41 mouse cellular contexts compared by ENCODE assay signal in genomic region chrX:101290111-101290510, GRCm38 (mm10). TPM values are rescaled to one million over a fixed set of nuclear protein-coding genes. Genes with fewer than 3 reads are reported as not detected.
DNase-seq lines count a peak whose midpoint lies in the region; ATAC-seq and TF ChIP-seq lines count a peak whose summit lies in the region.
"Had no signal": no experiment of that assay in that cellular context is flagged by ENCODE, and none has a peak within 500 bp of the region (broad histone marks: within the 10 kb centered on the region; RNA-seq: fewer than 3 reads in every experiment).

No protein-coding gene starts in this region.

- H3K4me3 ChIP-seq in liver, embryonic 14.5 days (ENCODE audit: insufficient read depth in 1 of 2, low read depth in 2 of 2, low read length in 2 of 2) = no peak overlapping the region
- H3K4me3 ChIP-seq: heart, embryonic 13.5 days; hindbrain, embryonic 10.5 days; kidney, embryonic 15.5 days; layer of hippocampus, adult 2 months; limb, embryonic 13.5 days; midbrain, embryonic 10.5 days; midbrain, embryonic 15.5 days; stomach, embryonic 15.5 days had no signal

- peak overlapping the region; percentile 97 for H3K27ac ChIP-seq in liver, embryonic 14.5 days
- H3K27ac ChIP-seq: heart, embryonic 13.5 days; hindbrain, embryonic 10.5 days; kidney, embryonic 15.5 days; layer of hippocampus, adult 2 months; limb, embryonic 13.5 days; macrophage; midbrain, embryonic 10.5 days; midbrain, embryonic 15.5 days; stomach, embryonic 15.5 days had no signal

- 0 out of 2 replicates have a peak, but pooled peaks have one; percentile 36 for TF ChIP-seq EP300 in liver, embryonic 14.5 days (IDR thresholded peaks at IDR 0.05; ENCODE audit: low read depth)

- WGBS in liver, embryonic 14.5 days (ENCODE audit: insufficient replicate concordance) = 60% methylated on average over 10 of the region's 10 CpGs

- H3K9me3 ChIP-seq in liver, embryonic 14.5 days (ENCODE audit: control insufficient read depth, low read length) = no peaks in the 10 kb centered on the region
- H3K9me3 ChIP-seq: G1E; heart, embryonic 13.5 days; hindbrain, embryonic 10.5 days; kidney, embryonic 15.5 days; limb, embryonic 13.5 days; midbrain, embryonic 10.5 days; midbrain, embryonic 15.5 days; stomach, embryonic 15.5 days had no signal

- DNase-seq in spleen, postnatal 4 days (ENCODE audit: low spot score in 2 of 2) = peak; percentile 31 to 59
- DNase-seq in spleen, postnatal 14 days (ENCODE audit: low spot score in 2 of 2) = no peak
- DNase-seq in liver, embryonic 14.5 days (ENCODE audit: low read depth in 3 of 3, low spot score in 3 of 3) = no peak
- no peak for DNase-seq in kidney, postnatal 4 days
- DNase-seq in right cerebral cortex, postnatal 25 days = no peak
- DNase-seq in retina, embryonic 14.5 days (ENCODE audit: low spot score) = no peak
- DNase-seq: adrenal gland, postnatal 25 days; cerebellum, adult 18-20 months; cerebellum, postnatal 10 days; gastrocnemius, postnatal 25 days; heart, adult 18-20 months; heart, postnatal 14 days; kidney, adult 18-20 months; kidney, postnatal 25 days; lung, adult 2 months; lung, postnatal 10 days had no signal

- no peak overlapping the region; the same call in 1 of the 2 replicates for H3K9ac ChIP-seq in liver, embryonic 14.5 days (replicated peaks)
- H3K9ac ChIP-seq: heart, embryonic 13.5 days; kidney, embryonic 15.5 days; limb, embryonic 13.5 days; midbrain, embryonic 15.5 days; stomach, embryonic 15.5 days had no signal

- peak overlapping the region; percentile 28 for H3K4me2 ChIP-seq in liver, embryonic 14.5 days (ENCODE audit: low read depth)
- H3K4me2 ChIP-seq: heart, embryonic 13.5 days; kidney, embryonic 15.5 days; limb, embryonic 13.5 days; midbrain, embryonic 15.5 days; stomach, embryonic 15.5 days had no signal

- peaks cover 33 to 45% of the 10 kb centered on the region in 2 experiments for H3K4me1 ChIP-seq in liver, embryonic 14.5 days (replicated peaks; ENCODE audit: control insufficient read depth in 2 of 2, insufficient read depth in 2 of 2, low read length in 1 of 2)
- H3K4me1 ChIP-seq: hindbrain, embryonic 10.5 days; kidney, embryonic 15.5 days; limb, embryonic 13.5 days; midbrain, embryonic 10.5 days; midbrain, embryonic 15.5 days; stomach, embryonic 15.5 days had no signal

- peaks cover 78% of the 10 kb centered on the region for H3K36me3 ChIP-seq in liver, embryonic 14.5 days (replicated peaks; ENCODE audit: control insufficient read depth, insufficient read depth, low read depth)

- H3K27me3 ChIP-seq in liver, embryonic 14.5 days (ENCODE audit: control insufficient read depth, insufficient read depth, low read length) = no peaks in the 10 kb centered on the region
- H3K27me3 ChIP-seq: midbrain, embryonic 15.5 days; stomach, embryonic 15.5 days had no signal

- ATAC-seq in erythroid progenitor cell, adult 5-6 weeks (replicated peaks; ENCODE audit: low FRiP score, poor library complexity, severe bottlenecking) = peak; percentile 55
- ATAC-seq in liver, embryonic 14.5 days (ENCODE audit: insufficient read depth) = peak; percentile 19; the same call in 1 of the 2 replicates
- ATAC-seq in megakaryocyte-erythroid progenitor cell, adult 5-6 weeks (replicated peaks; ENCODE audit: low FRiP score, low TSS enrichment, poor library complexity, severe bottlenecking) = peak; percentile 76
- ATAC-seq: forebrain, embryonic 14.5 days; hindbrain, embryonic 16.5 days; midbrain, embryonic 15.5 days had no signal

- TF ChIP-seq CTCF in liver, embryonic 14.5 days (IDR thresholded peaks at IDR 0.05; ENCODE audit: low read depth) = no peak

RNA-seq across cellular contexts. Expression of gene Nlgn3, which starts 8.9 kb away (rescaled TPM):
- not detected in 2 replicates for total RNA-seq in erythroid progenitor cell, adult 5-6 weeks (2015; ENCODE audit: low replicate concordance)
- total RNA-seq in erythroid progenitor cell, adult 5-6 weeks (2017; ENCODE audit: low replicate concordance) = 0.26 and 1.5 TPM in 2 replicates
- polyA plus RNA-seq in liver, embryonic 14.5 days (2012; rRNA removed) = 0.03 and 0.06 TPM in 2 replicates
- polyA plus RNA-seq in liver, embryonic 14.5 days (2014; fragmentation: Nextera tagmentation; extraction: Ambion mirVana) = 0.05 and 0.08 TPM in 2 replicates
- 0.07 TPM in 1 of 2 replicates, not detected in the other for total RNA-seq in megakaryocyte-erythroid progenitor cell, adult 5-6 weeks (2014; fragmentation: Nextera tagmentation)
- not detected in 2 replicates for total RNA-seq in megakaryocyte-erythroid progenitor cell, adult 5-6 weeks (2017)
- total RNA-seq: neutrophil, adult 5-6 weeks had no signal
- polyA plus RNA-seq: C2C12, macrophage had no signal

RNA-seq across cellular contexts. Expression of gene Med12, which starts 16.3 kb away (rescaled TPM):
- 224 and 283 TPM in 2 replicates for total RNA-seq in erythroid progenitor cell, adult 5-6 weeks (2015; ENCODE audit: low replicate concordance)
- total RNA-seq in erythroid progenitor cell, adult 5-6 weeks (2017; ENCODE audit: low replicate concordance) = 94.2 and 125 TPM in 2 replicates
- 34.3 and 37.8 TPM in 2 replicates for polyA plus RNA-seq in liver, embryonic 14.5 days (2012; rRNA removed)
- polyA plus RNA-seq in liver, embryonic 14.5 days (2014; fragmentation: Nextera tagmentation; extraction: Ambion mirVana) = 21.9 and 27.5 TPM in 2 replicates
- total RNA-seq in megakaryocyte-erythroid progenitor cell, adult 5-6 weeks (2014; fragmentation: Nextera tagmentation) = 71.6 and 80.7 TPM in 2 replicates
- total RNA-seq in megakaryocyte-erythroid progenitor cell, adult 5-6 weeks (2017) = 33.1 and 34.7 TPM in 2 replicates

RNA-seq across cellular contexts. Expression of gene Gm20489, which starts 21.3 kb away (rescaled TPM):
- total RNA-seq in erythroid progenitor cell, adult 5-6 weeks (2015; ENCODE audit: low replicate concordance) = not detected in 2 replicates
- not detected in 2 replicates for total RNA-seq in erythroid progenitor cell, adult 5-6 weeks (2017; ENCODE audit: low replicate concordance)
- not detected in 2 replicates for polyA plus RNA-seq in liver, embryonic 14.5 days (2012; rRNA removed)
- polyA plus RNA-seq in liver, embryonic 14.5 days (2014; fragmentation: Nextera tagmentation; extraction: Ambion mirVana) = not detected in 2 replicates
- not detected in 2 replicates for total RNA-seq in megakaryocyte-erythroid progenitor cell, adult 5-6 weeks (2014; fragmentation: Nextera tagmentation)
- not detected in 2 replicates for total RNA-seq in megakaryocyte-erythroid progenitor cell, adult 5-6 weeks (2017)
- total RNA-seq: adrenal gland, postnatal 25 days; G1E; gastrocnemius, postnatal 25 days; heart, adult 18-20 months; heart, postnatal 14 days; layer of hippocampus, adult 2 months; layer of hippocampus, postnatal 25 days; left cerebral cortex, adult 8-10 months; left cerebral cortex, postnatal 36 days; neutrophil, adult 5-6 weeks had no signal
- polyA plus RNA-seq: brain, embryonic 14.5 days; C2C12; cortical plate, adult 2 months; embryonic facial prominence, embryonic 14.5 days; forebrain, embryonic 14.5 days; G1E; heart, embryonic 13.5 days; hindbrain, embryonic 10.5 days; hindbrain, embryonic 16.5 days; intestine, embryonic 14.5 days; kidney, embryonic 15.5 days; limb, embryonic 13.5 days; lung, adult 2 months; macrophage; midbrain, embryonic 10.5 days; midbrain, embryonic 15.5 days; neural tube, embryonic 11.5 days; small intestine, adult 2 months; stomach, embryonic 15.5 days had no signal

RNA-seq across cellular contexts. Expression of gene Il2rg, which starts 22.1 kb away (rescaled TPM):
- total RNA-seq in erythroid progenitor cell, adult 5-6 weeks (2015; ENCODE audit: low replicate concordance) = 37.1 and 39.8 TPM in 2 replicates
- total RNA-seq in erythroid progenitor cell, adult 5-6 weeks (2017; ENCODE audit: low replicate concordance) = 6.0 and 20.7 TPM in 2 replicates
- polyA plus RNA-seq in liver, embryonic 14.5 days (2012; rRNA removed) = 5.5 and 6.4 TPM in 2 replicates
- 7.8 and 8.3 TPM in 2 replicates for polyA plus RNA-seq in liver, embryonic 14.5 days (2014; fragmentation: Nextera tagmentation; extraction: Ambion mirVana)
- total RNA-seq in megakaryocyte-erythroid progenitor cell, adult 5-6 weeks (2014; fragmentation: Nextera tagmentation) = 24.2 and 39.3 TPM in 2 replicates
- 18.4 and 41.4 TPM in 2 replicates for total RNA-seq in megakaryocyte-erythroid progenitor cell, adult 5-6 weeks (2017)

RNA-seq across cellular contexts. Expression of gene Gm614, which starts 26.3 kb away (rescaled TPM):
- total RNA-seq in erythroid progenitor cell, adult 5-6 weeks (2015; ENCODE audit: low replicate concordance) = not detected in 2 replicates
- not detected in 2 replicates for total RNA-seq in erythroid progenitor cell, adult 5-6 weeks (2017; ENCODE audit: low replicate concordance)
- 0.06 TPM in 1 of 2 replicates, not detected in the other for polyA plus RNA-seq in liver, embryonic 14.5 days (2012; rRNA removed)
- not detected in 2 replicates for polyA plus RNA-seq in liver, embryonic 14.5 days (2014; fragmentation: Nextera tagmentation; extraction: Ambion mirVana)
- total RNA-seq in megakaryocyte-erythroid progenitor cell, adult 5-6 weeks (2014; fragmentation: Nextera tagmentation) = 1.3 TPM in 1 of 2 replicates, not detected in the other
- 2.4 TPM in 1 of 2 replicates, not detected in the other for total RNA-seq in megakaryocyte-erythroid progenitor cell, adult 5-6 weeks (2017)
- total RNA-seq: adrenal gland, postnatal 25 days; G1E; gastrocnemius, postnatal 25 days; heart, adult 18-20 months; layer of hippocampus, adult 2 months; layer of hippocampus, postnatal 25 days; left cerebral cortex, adult 8-10 months; left cerebral cortex, postnatal 36 days had no signal
- polyA plus RNA-seq: brain, embryonic 14.5 days; C2C12; cortical plate, adult 2 months; embryonic facial prominence, embryonic 14.5 days; forebrain, embryonic 14.5 days; G1E; heart, embryonic 13.5 days; hindbrain, embryonic 10.5 days; hindbrain, embryonic 16.5 days; intestine, embryonic 14.5 days; kidney, embryonic 15.5 days; limb, embryonic 13.5 days; midbrain, embryonic 10.5 days; midbrain, embryonic 15.5 days; neural tube, embryonic 11.5 days; stomach, embryonic 15.5 days had no signal

Comparison
In these comparisons a context has a peak if more than half of its experiments do, and no peak if none do; other contexts are left out.
1. DNase-seq: peak in spleen, postnatal 4 days (2 of 2); none in spleen, postnatal 14 days (0 of 2), liver, embryonic 14.5 days (0 of 3), kidney, postnatal 4 days (0 of 2), right cerebral cortex, postnatal 25 days (single experiment) and retina, embryonic 14.5 days (single experiment).
2. ATAC-seq: peak in every context shown above with its lines; median percentile 76 in megakaryocyte-erythroid progenitor cell, adult 5-6 weeks; 55 in erythroid progenitor cell, adult 5-6 weeks; 19 in liver, embryonic 14.5 days.